9 mouse cellular contexts compared by ENCODE assay signal in genomic region chr1:92935977-92936376, GRCm38 (mm10). TPM values are rescaled to one million over a fixed set of nuclear protein-coding genes. Genes with fewer than 3 reads are reported as not detected.
DNase-seq lines count a peak whose midpoint lies in the region; ATAC-seq lines count a peak whose summit lies in the region.
"Had no signal": no experiment of that assay in that cellular context is flagged by ENCODE, and none has a peak within 500 bp of the region (broad histone marks: within the 10 kb centered on the region; RNA-seq: fewer than 3 reads in every experiment).

No protein-coding gene starts in this region.

- peaks cover 26% of the 10 kb centered on the region for H3K36me3 ChIP-seq in erythroblast, embryonic 14.5 days (ENCODE audit: control insufficient read depth)
- peaks cover 37% of the 10 kb centered on the region for H3K36me3 ChIP-seq in hindbrain, embryonic 10.5 days
- peaks cover 7% of the 10 kb centered on the region for H3K36me3 ChIP-seq in liver, embryonic 16.5 days (ENCODE audit: control insufficient read depth, insufficient read depth)

- H3K4me1 ChIP-seq in erythroblast, embryonic 14.5 days (ENCODE audit: control insufficient read depth), result peaks cover 33% of the 10 kb centered on the region
- H3K4me1 ChIP-seq in hindbrain, embryonic 10.5 days (replicated peaks), result peaks cover 36% of the 10 kb centered on the region
- peaks cover 21% of the 10 kb centered on the region for H3K4me1 ChIP-seq in liver, embryonic 16.5 days (ENCODE audit: control insufficient read depth, low read depth, low read length)

- H3K27ac ChIP-seq in hindbrain, embryonic 10.5 days, result peak overlapping the region; percentile 96; the same call in 1 of the 2 replicates
- peak overlapping the region; percentile 47 for H3K27ac ChIP-seq in liver, embryonic 16.5 days (ENCODE audit: low read length)

- peak overlapping the region; percentile 69 for H3K4me3 ChIP-seq in erythroblast, embryonic 14.5 days (replicated peaks)
- peak overlapping the region; percentile 88 for H3K4me3 ChIP-seq in hindbrain, embryonic 10.5 days
- peak overlapping the region; percentile 82 for H3K4me3 ChIP-seq in liver, embryonic 16.5 days (ENCODE audit: low read depth, low read length)

- DNase-seq in 416B (ENCODE audit: low read depth), result peak; percentile 33
- no peak for DNase-seq in hindbrain, embryonic 10.5 days (ENCODE audit: low spot score)
- no peak for DNase-seq in thymus, postnatal 0 days (ENCODE audit: low spot score)
- no peak for DNase-seq in layer of hippocampus, postnatal 25 days (ENCODE audit: extremely low spot score in 1 of 2, low spot score in 1 of 2)
- no peak for DNase-seq in thymus, postnatal 14 days

- H3K9me3 ChIP-seq in erythroblast, embryonic 14.5 days (ENCODE audit: control insufficient read depth, low read length), result no peaks in the 10 kb centered on the region
- 0 out of 2 replicates have a peak, but pooled peaks cover 5% of the 10 kb centered on the region for H3K9me3 ChIP-seq in hindbrain, embryonic 10.5 days
- H3K9me3 ChIP-seq in liver, embryonic 16.5 days (replicated peaks; ENCODE audit: control insufficient read depth, low read length), result no peaks in the 10 kb centered on the region

- no peak for ATAC-seq in erythroblast, adult 5-6 weeks (replicated peaks; ENCODE audit: low FRiP score, poor library complexity, severe bottlenecking)
- ATAC-seq in liver, embryonic 16.5 days (ENCODE audit: low read depth), result no peak

- WGBS in hindbrain, embryonic 10.5 days, result 63% methylated on average over 2 of the region's 2 CpGs
- WGBS in liver, embryonic 16.5 days (ENCODE audit: insufficient replicate concordance), result 29% methylated on average over 2 of the region's 2 CpGs

- H3K4me2 ChIP-seq in liver, embryonic 16.5 days (ENCODE audit: low read depth, low read length), result peak overlapping the region; percentile 96

- H3K27me3 ChIP-seq in erythroblast, embryonic 14.5 days (ENCODE audit: control insufficient read depth), result no peaks in the 10 kb centered on the region
- H3K27me3 ChIP-seq in hindbrain, embryonic 10.5 days (ENCODE audit: insufficient read depth, poor library complexity, severe bottlenecking), result no peaks in the 10 kb centered on the region
- H3K27me3 ChIP-seq in liver, embryonic 16.5 days (ENCODE audit: control insufficient read depth, insufficient read depth, low read depth, low read length), result no peaks in the 10 kb centered on the region

- H3K9ac ChIP-seq in liver, embryonic 16.5 days (ENCODE audit: low read depth, low read length), result 0 out of 2 replicates have a peak overlapping the region, but pooled peaks have one; percentile 10

RNA-seq across cellular contexts. Expression of gene Capn10, which starts 1.8 kb away (rescaled TPM):
- 0.75 and 0.88 TPM in 2 replicates for polyA plus RNA-seq in erythroblast, embryonic 14.5 days (2012)
- total RNA-seq in erythroblast, adult 5-6 weeks (2015; ENCODE audit: low replicate concordance), result 1.9 TPM in 1 of 2 replicates, not detected in the other
- 2.1 and 18.5 TPM in 2 replicates for total RNA-seq in erythroblast, adult 5-6 weeks (2017; ENCODE audit: low replicate concordance)
- 44.6 and 53.0 TPM in 2 replicates for polyA plus RNA-seq in hindbrain, embryonic 10.5 days (2016; fragmentation: Nextera tagmentation; extraction: Ambion mirVana)
- 17.5 and 22.4 TPM in 2 replicates for polyA plus RNA-seq in liver, embryonic 16.5 days (2015; fragmentation: Nextera tagmentation; extraction: Ambion mirVana)
- 17.9 and 18.7 TPM in 2 replicates for polyA plus RNA-seq in thymus, postnatal 0 days (2015; fragmentation: Nextera tagmentation; extraction: Ambion mirVana)
- 10 to 100 TPM; 40.8 to 49.5 TPM for total RNA-seq in layer of hippocampus, postnatal 25 days (2021)

RNA-seq across cellular contexts. Expression of gene Gpr35, which starts 14.7 kb away (rescaled TPM):
- polyA plus RNA-seq in erythroblast, embryonic 14.5 days (2012), result 0.01 TPM in 2 replicates
- 1.2 and 4.2 TPM in 2 replicates for total RNA-seq in erythroblast, adult 5-6 weeks (2015; ENCODE audit: low replicate concordance)
- total RNA-seq in erythroblast, adult 5-6 weeks (2017; ENCODE audit: low replicate concordance), result 1.1 and 3.2 TPM in 2 replicates
- 0.05 and 0.51 TPM in 2 replicates for polyA plus RNA-seq in hindbrain, embryonic 10.5 days (2016; fragmentation: Nextera tagmentation; extraction: Ambion mirVana)
- polyA plus RNA-seq in liver, embryonic 16.5 days (2015; fragmentation: Nextera tagmentation; extraction: Ambion mirVana), result 0.65 and 0.76 TPM in 2 replicates
- polyA plus RNA-seq in thymus, postnatal 0 days (2015; fragmentation: Nextera tagmentation; extraction: Ambion mirVana), result 0.75 and 1.1 TPM in 2 replicates
- total RNA-seq in layer of hippocampus, postnatal 25 days (2021), result under 1 TPM; 0.37 to 0.87 TPM

RNA-seq across cellular contexts. Expression of gene Rnpepl1, which starts 25.4 kb away (rescaled TPM):
- polyA plus RNA-seq in erythroblast, embryonic 14.5 days (2012), result 6.5 and 7.7 TPM in 2 replicates
- 8.4 and 13.6 TPM in 2 replicates for total RNA-seq in erythroblast, adult 5-6 weeks (2015; ENCODE audit: low replicate concordance)
- total RNA-seq in erythroblast, adult 5-6 weeks (2017; ENCODE audit: low replicate concordance), result 3.8 and 14.1 TPM in 2 replicates
- 27.3 and 27.5 TPM in 2 replicates for polyA plus RNA-seq in hindbrain, embryonic 10.5 days (2016; fragmentation: Nextera tagmentation; extraction: Ambion mirVana)
- 4.5 and 7.8 TPM in 2 replicates for polyA plus RNA-seq in liver, embryonic 16.5 days (2015; fragmentation: Nextera tagmentation; extraction: Ambion mirVana)
- 53.9 and 56.2 TPM in 2 replicates for polyA plus RNA-seq in thymus, postnatal 0 days (2015; fragmentation: Nextera tagmentation; extraction: Ambion mirVana)
- total RNA-seq in layer of hippocampus, postnatal 25 days (2021), result 10 to 100 TPM; 33.9 to 47.9 TPM

RNA-seq across cellular contexts. Expression of gene Dusp28, which starts 29.2 kb away (rescaled TPM):
- polyA plus RNA-seq in erythroblast, embryonic 14.5 days (2012), result 0.57 and 0.70 TPM in 2 replicates
- 5.4 TPM in 1 of 2 replicates, not detected in the other for total RNA-seq in erythroblast, adult 5-6 weeks (2015; ENCODE audit: low replicate concordance)
- total RNA-seq in erythroblast, adult 5-6 weeks (2017; ENCODE audit: low replicate concordance), result 0.68 TPM in 1 of 2 replicates, not detected in the other
- polyA plus RNA-seq in hindbrain, embryonic 10.5 days (2016; fragmentation: Nextera tagmentation; extraction: Ambion mirVana), result 10.8 and 11.1 TPM in 2 replicates
- 6.5 and 8.1 TPM in 2 replicates for polyA plus RNA-seq in liver, embryonic 16.5 days (2015; fragmentation: Nextera tagmentation; extraction: Ambion mirVana)
- 38.1 and 39.6 TPM in 2 replicates for polyA plus RNA-seq in thymus, postnatal 0 days (2015; fragmentation: Nextera tagmentation; extraction: Ambion mirVana)
- total RNA-seq in layer of hippocampus, postnatal 25 days (2021), result 10 to 100 TPM; 12.8 to 13.0 TPM

RNA-seq across cellular contexts. Expression of gene Ankmy1, which starts 33.3 kb away (rescaled TPM):
- not detected in 2 replicates for polyA plus RNA-seq in erythroblast, embryonic 14.5 days (2012)
- not detected in 2 replicates for total RNA-seq in erythroblast, adult 5-6 weeks (2015; ENCODE audit: low replicate concordance)
- total RNA-seq in erythroblast, adult 5-6 weeks (2017; ENCODE audit: low replicate concordance), result not detected in 2 replicates
- 0.29 and 0.30 TPM in 2 replicates for polyA plus RNA-seq in hindbrain, embryonic 10.5 days (2016; fragmentation: Nextera tagmentation; extraction: Ambion mirVana)
- 0.05 TPM in 1 of 2 replicates, not detected in the other for polyA plus RNA-seq in liver, embryonic 16.5 days (2015; fragmentation: Nextera tagmentation; extraction: Ambion mirVana)
- polyA plus RNA-seq in thymus, postnatal 0 days (2015; fragmentation: Nextera tagmentation; extraction: Ambion mirVana), result 1.9 and 2.1 TPM in 2 replicates
- under 1 TPM in 1 of 2 experiments, not detected in 1; 0.16 TPM for total RNA-seq in layer of hippocampus, postnatal 25 days (2021)
- total RNA-seq: hematopoietic stem cell, adult 5-6 weeks had no signal
